Mouse (Mus musculus) kidney, embryonic 14.5 days (tissue): Measurements from ENCODE around the gene Dach2. TPM values are rescaled to one million over a fixed set of nuclear protein-coding genes. Genes with fewer than 3 reads are reported as not detected.
A peak's percentile ranks its signal among the peaks of the same experiment; 100 is the strongest.
"Not testable (repeated sequence)": the region's sequence is repeated elsewhere in the genome, so short reads cannot be mapped to it uniquely, and the experiment has no call there.

Experiments
- ATAC-seq: fragments of 200-750 bp; cut with Nextera tagmentation; 2 replicates; pipeline ENCODE4 v1.8.0; 2017; ENCODE audit warnings: moderate number of reproducible peaks, mild to moderate bottlenecking, moderate TSS enrichment, moderate library complexity; ENCODE audit not compliant: low FRiP score, low TSS enrichment
- H3K27ac ChIP-seq: fragments of 300-500 bp; sonication (generic); 2 replicates; pipeline ENCODE4 v1.5.1; 2014; ENCODE audit warnings: low read depth, mild to moderate bottlenecking, low read length, moderate library complexity, mixed read lengths
- H3K27me3 ChIP-seq: fragments of 300-500 bp; sonication (generic); 2 replicates; pipeline ENCODE4 v1.6.1; 2014; ENCODE audit warnings: mild to moderate bottlenecking, low read length; ENCODE audit not compliant: control insufficient read depth, insufficient read depth
- H3K36me3 ChIP-seq: fragments of 300-500 bp; sonication (generic); 2 replicates; pipeline ENCODE4 v1.6.1; 2014; ENCODE audit warnings: low read length, mixed read lengths; ENCODE audit not compliant: control insufficient read depth, insufficient read depth
- H3K4me1 ChIP-seq: fragments of 300-500 bp; sonication (generic); 2 replicates; pipeline ENCODE4 v1.6.1; 2014; ENCODE audit warnings: low read length, mixed read lengths; ENCODE audit not compliant: control insufficient read depth, insufficient read depth
- H3K4me2 ChIP-seq: fragments of 300-500 bp; sonication (generic); replicated peaks from 2 replicates; pipeline ENCODE4 v1.6.1; 2014; ENCODE audit warnings: low read depth, mild to moderate bottlenecking, low read length
- H3K4me3 ChIP-seq: fragments of 300-500 bp; sonication (generic); 2 replicates; pipeline ENCODE4 v1.5.1; 2014; ENCODE audit warnings: mild to moderate bottlenecking, low read length
- H3K9ac ChIP-seq: fragments of 300-500 bp; sonication (generic); 2 replicates; pipeline ENCODE4 v1.6.1; 2014; ENCODE audit warnings: low read depth, mild to moderate bottlenecking, low read length, moderate library complexity
- H3K9me3 ChIP-seq: fragments of 300-500 bp; sonication (generic); 2 replicates; pipeline ENCODE4 v1.6.1; 2016; ENCODE audit warnings: low read length; ENCODE audit not compliant: control insufficient read depth
- WGBS: fragments of 180-500 bp; shearing (Covaris S2); extraction: QIAGEN DNeasy Blood & Tissue Kit; methylation state at CpG from one replicate; pipeline ENCODE4 v1.1.7; 2014; 5-methylcytosine and 5-hydroxymethylcytosine counted together
- polyA plus RNA-seq: library from polyadenylated mRNA; unstranded; fragments of >200 nt; fragmentation: Nextera tagmentation; extraction: Ambion mirVana; gene quantifications from 2 replicates; pipeline ENCODE4 v1.2.1, GENCODE M21; 2014

The Dach2 gene
- polyA plus RNA-seq: 8.0 and 10.3 TPM in 2 replicates

DNA sequence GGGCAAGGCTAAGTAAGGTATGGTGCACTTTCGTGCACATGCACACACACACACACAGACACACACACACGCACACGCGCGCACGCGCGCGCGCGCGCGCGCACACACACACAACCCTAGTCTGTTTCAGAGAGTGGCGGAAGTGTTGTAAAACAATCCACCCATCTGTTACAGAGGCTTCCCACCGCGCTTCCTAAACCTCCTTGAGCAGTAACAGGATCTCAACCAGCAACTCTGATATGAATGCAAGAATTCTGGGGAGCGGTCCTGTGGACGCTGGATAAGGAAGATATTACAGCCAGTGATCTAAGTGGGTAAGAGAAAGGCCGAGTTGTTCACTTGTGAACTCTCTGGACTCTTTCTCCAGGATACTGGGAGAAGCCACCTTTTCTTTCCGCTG, at the start of gene Dach2:
Gene Dach2, plus strand, starts transcription at position 107 of the 400 bp plus-strand sequence.
- Histone ChIP-seq H3K4me1 (no peaks in the 10 kb centered on the region), H3K27ac (peak within 1 kb of the TSS; percentile 47; the same call in 1 of the 2 replicates), H3K36me3 (no peaks in the 10 kb centered on the region), H3K27me3 (no peaks in the 10 kb centered on the region), H3K4me3 (peak within 1 kb of the TSS; percentile 48), H3K9me3 (no peaks in the 10 kb centered on the region), H3K4me2 (peak within 1 kb of the TSS; percentile 59), H3K9ac (peak within 1 kb of the TSS; percentile 56)
- 52% methylated on average over 21 of the region's 21 CpGs for WGBS
- ATAC-seq: peak; percentile 74

DNA sequence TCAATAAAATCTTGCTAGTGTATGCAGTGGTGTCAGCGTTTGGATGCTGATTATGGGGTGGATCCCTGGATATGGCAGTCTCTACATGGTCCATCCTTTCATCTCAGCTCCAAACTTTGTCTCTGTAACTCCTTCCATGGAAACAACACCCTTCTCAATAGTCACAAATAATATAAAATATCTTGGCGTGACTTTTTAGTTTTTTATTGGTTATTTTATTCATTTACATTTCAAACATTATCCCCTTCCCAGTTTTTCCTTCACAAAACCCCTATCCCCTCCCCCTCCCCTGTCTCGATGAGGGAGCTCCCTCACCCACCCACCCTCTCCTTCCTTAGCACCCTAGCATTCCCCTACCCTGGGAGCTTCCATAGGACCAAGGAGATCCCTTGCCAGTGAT, 44.9 kb upstream of the Dach2 start:
- ATAC-seq, H3K36me3 ChIP-seq: not testable (repeated sequence)

DNA sequence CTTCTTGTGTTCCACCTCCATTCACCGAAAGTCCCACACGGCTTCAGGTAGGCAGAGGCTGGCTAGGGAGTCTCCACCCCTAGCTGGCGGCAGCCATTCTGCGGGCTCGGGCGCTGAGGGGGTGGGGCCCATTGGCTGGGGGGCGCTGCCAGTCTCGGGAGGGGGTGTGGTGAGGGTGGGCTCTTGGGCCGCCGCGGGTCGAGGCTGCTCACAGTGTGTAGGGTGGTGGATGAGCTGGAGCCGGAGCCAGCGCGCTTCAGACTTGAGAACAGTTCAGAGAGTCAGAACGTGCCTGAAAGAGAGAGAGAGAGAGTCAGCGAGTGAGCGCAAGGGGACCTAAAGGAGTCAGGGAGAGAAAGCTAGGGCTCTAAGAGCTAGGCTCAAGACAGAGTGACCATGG, 721 bp downstream of the Dach2 start:
- Histone ChIP-seq H3K36me3 (no peaks in the 10 kb centered on the region), H3K27ac (no peak overlapping the region; the same call in 1 of the 2 replicates), H3K4me1 (no peaks in the 10 kb centered on the region), H3K9me3 (no peaks in the 10 kb centered on the region), H3K4me2 (peak overlapping the region; percentile 59), H3K27me3 (no peaks in the 10 kb centered on the region), H3K9ac (peak overlapping the region; percentile 56), H3K4me3 (peak overlapping the region; percentile 48)
- 26% methylated on average over 15 of the region's 18 CpGs for WGBS
- ATAC-seq: peak; percentile 99

More for the DNA sequence above, 44.9 kb upstream of the Dach2 start:
- not testable (repeated sequence) for H3K9ac ChIP-seq, H3K4me1 ChIP-seq, H3K4me2 ChIP-seq, H3K4me3 ChIP-seq, H3K27me3 ChIP-seq, H3K9me3 ChIP-seq, H3K27ac ChIP-seq
- 72% methylated on average over 2 of the region's 3 CpGs for WGBS

DNA sequence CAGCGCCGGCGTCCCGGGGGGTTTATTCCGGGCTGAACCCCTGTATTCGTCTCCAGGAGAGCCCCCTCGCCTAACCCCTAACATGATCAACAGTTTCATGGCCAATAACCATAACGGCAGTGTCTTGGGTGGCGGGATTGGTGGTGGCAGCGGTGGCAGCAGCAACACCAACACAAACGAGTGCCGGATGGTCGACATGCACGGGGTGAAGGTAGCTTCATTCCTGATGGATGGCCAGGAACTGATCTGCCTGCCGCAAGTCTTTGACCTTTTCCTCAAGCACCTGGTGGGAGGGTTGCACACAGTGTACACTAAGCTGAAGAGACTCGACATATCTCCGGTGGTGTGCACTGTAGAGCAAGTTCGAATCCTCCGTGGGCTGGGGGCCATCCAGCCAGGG, 1.2 kb downstream of the Dach2 start:
- Histone ChIP-seq H3K27me3 (no peaks in the 10 kb centered on the region), H3K4me1 (no peaks in the 10 kb centered on the region), H3K9me3 (no peaks in the 10 kb centered on the region), H3K36me3 (no peaks in the 10 kb centered on the region), H3K9ac (peak overlapping the region; percentile 56), H3K4me2 (peak overlapping the region; percentile 59), H3K27ac (no peak overlapping the region), H3K4me3 (peak overlapping the region; percentile 48)
- 30% methylated on average over 19 of the region's 19 CpGs for WGBS
- ATAC-seq: peak; percentile 51; the same call in 1 of the 2 replicates

DNA sequence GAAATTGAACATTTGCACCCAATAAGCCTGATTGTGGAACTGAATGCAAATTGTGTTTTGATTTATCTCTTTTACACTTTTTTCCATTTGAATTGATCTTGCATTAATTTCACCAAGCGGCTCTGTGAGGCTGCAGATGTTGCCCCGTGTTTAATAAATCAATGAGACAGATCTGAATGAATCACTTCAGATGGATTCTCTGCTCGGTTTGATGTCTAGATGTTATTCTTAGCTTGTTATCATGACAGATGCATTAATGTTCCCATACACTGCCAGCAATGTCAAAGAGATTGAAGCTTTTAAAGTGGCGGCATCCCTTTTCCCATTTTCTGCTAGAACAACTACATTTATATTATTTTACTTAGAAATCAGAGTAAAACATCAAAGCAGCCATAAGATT, 7.0 kb downstream of the Dach2 start:
- Histone ChIP-seq H3K27me3 (no peaks in the 10 kb centered on the region), H3K4me2 (no peak overlapping the region), H3K9me3 (no peaks in the 10 kb centered on the region), H3K27ac (no peak overlapping the region), H3K4me3 (no peak overlapping the region), H3K36me3 (no peaks in the 10 kb centered on the region), H3K4me1 (no peaks in the 10 kb centered on the region), H3K9ac (no peak overlapping the region)
- WGBS: 58% methylated on average over 4 of the region's 4 CpGs
- ATAC-seq: no peak

DNA sequence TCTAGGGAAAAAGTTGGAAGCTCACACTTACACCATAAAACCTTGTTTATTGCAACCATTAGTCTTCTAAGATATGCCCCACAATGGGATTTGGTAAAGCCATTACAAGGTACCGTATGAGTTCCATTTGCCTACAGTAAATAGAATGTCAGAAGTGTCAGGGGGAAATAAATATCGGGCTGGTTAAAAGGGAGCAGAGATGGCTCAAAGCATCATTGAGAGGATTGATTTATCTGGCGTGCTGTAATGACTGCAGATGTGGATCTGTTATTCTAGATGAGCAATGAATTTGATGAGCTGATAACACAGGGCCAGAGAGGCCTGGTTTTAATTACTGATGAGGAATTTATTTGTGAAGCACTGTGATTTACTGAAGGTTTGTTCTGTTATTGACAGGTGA, 40.8 kb downstream of the Dach2 start:
- no peak overlapping the region for H3K9ac ChIP-seq
- no peak overlapping the region for H3K4me3 ChIP-seq
- no peaks in the 10 kb centered on the region for H3K27me3 ChIP-seq
- no peaks in the 10 kb centered on the region for H3K9me3 ChIP-seq
- ATAC-seq: no peak
- WGBS: 42% methylated on average over 3 of the region's 3 CpGs
- no peaks in the 10 kb centered on the region for H3K36me3 ChIP-seq
- H3K4me2 ChIP-seq: no peak overlapping the region
- H3K4me1 ChIP-seq: no peaks in the 10 kb centered on the region
- H3K27ac ChIP-seq: no peak overlapping the region

DNA sequence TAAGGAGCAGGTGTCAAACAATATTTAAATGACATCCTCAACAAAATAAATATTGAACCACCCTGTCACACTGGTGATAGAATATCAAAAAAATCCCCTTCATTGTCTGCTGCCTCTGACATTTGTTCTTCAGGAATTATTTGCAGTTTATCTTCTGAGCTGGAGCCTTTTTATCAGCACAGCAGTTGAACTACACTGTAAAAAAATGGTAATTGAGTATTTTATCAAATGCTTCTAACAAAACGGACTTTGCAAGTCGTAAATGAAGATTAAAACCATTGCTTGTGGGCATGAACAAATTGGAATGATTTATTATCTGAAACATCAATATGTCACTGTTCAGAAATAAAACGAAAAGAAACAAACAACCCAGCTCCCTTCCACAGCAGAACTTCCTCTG, 97.1 kb downstream of the Dach2 start:
- Histone ChIP-seq H3K36me3 (no peaks in the 10 kb centered on the region), H3K27me3 (no peaks in the 10 kb centered on the region), H3K27ac (no peak overlapping the region), H3K4me2 (no peak overlapping the region), H3K4me1 (no peaks in the 10 kb centered on the region), H3K9ac (no peak overlapping the region), H3K9me3 (no peaks in the 10 kb centered on the region), H3K4me3 (no peak overlapping the region)
- WGBS: 46% methylated on average over 3 of the region's 3 CpGs
- ATAC-seq: no peak

DNA sequence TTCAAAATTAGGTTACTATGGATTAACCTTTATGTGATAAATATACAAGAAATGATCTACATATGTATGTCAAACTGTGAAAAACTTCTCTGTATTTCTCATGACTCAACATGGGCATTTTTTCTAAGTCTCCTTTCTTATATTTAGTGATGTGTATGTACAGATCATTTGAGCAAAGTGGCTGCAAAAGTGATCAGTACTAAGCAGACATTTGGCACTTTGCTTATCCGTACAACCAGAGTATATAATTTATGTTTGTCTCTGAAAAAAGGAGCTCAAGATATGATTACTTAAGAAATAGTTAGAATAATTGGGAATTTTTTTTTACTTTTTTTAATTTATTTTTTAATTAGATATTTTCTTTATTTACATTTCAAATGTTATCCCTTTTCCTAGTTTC, 111.4 kb downstream of the Dach2 start:
- Histone ChIP-seq H3K36me3 (no peaks in the 10 kb centered on the region), H3K27ac (no peak overlapping the region), H3K27me3 (no peaks in the 10 kb centered on the region), H3K4me2 (no peak overlapping the region), H3K4me1 (no peaks in the 10 kb centered on the region), H3K4me3 (no peak overlapping the region), H3K9ac (no peak overlapping the region), H3K9me3 (no peaks in the 10 kb centered on the region)
- ATAC-seq: no peak
- 62% methylated on average over 1 of the region's 1 CpGs for WGBS

DNA sequence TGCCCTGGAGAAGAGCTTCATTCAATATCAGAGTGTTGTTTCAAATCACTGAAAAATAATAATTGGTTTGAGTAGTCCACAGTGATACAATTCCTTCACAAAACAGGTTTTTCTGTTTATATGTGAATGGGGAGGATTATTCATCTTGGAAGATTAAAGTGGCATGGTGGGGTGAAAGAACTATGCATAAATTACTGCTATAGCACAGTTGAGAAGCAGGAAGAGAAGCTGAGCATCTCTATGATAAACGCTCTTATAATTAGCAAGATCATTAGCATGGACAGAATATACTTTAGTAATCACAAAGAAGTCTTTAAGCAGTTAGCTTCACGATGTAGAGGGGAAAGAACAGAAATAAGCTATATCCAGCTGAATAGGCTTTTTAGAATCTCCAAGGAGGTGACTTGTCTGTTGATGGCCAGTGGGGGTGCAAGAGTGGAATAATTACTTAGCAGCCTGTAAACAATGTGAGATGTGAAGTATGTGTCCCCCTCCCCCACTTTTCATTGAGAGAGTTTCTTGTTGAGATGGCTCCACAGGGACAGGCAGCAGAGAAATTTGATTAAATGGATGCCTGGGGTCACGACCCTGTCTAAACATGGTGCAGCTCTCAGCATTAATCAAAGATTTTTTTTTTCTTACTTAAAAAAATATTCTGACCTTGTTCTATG, 124.3 kb downstream of the Dach2 start:
- Histone ChIP-seq H3K4me1 (no peaks in the 10 kb centered on the region), H3K27me3 (no peaks in the 10 kb centered on the region), H3K9ac (no peak overlapping the region), H3K4me2 (no peak overlapping the region), H3K36me3 (no peaks in the 10 kb centered on the region), H3K27ac (no peak overlapping the region), H3K4me3 (no peak overlapping the region), H3K9me3 (no peaks in the 10 kb centered on the region)
- WGBS: 56% methylated on average over 3 of the region's 3 CpGs
- ATAC-seq: no peak
